Mouse (Mus musculus): ENCODE data around the gene Adamtsl2. TPM values are rescaled to one million over a fixed set of nuclear protein-coding genes. Genes with fewer than 3 reads are reported as not detected.

Adamtsl2 gene
- total and polyA plus RNA-seq, 3 experiments, result 0.13 TPM; not detected in 2

GRCm38 (mm10) chr2:27089238-27089637 lies 10.1 kb downstream of the Adamtsl2 start:
- no peak overlapping the region for H3K27ac ChIP-seq (ENCODE audit: insufficient read depth, low read depth)
- in situ Hi-C loops (cut with MboI; ENCODE audit: low pct_ligation_motif_present, low pct_unique_long_range_greater_than_20kb, low sequenced_read_pairs), result loop anchor here (5.0 to 25.0 kb wide), 2 partner anchors 33 to 348 kb away; partner anchors contain the start of genes Brd3os and Vav2
- no peaks in the 10 kb centered on the region for H3K79me2 ChIP-seq (replicated peaks; ENCODE audit: control insufficient read depth, extremely low read depth, insufficient read depth, poor library complexity, severe bottlenecking)
- H3K4me2 ChIP-seq (ENCODE audit: insufficient read depth, low read depth, poor library complexity, severe bottlenecking), result no peak overlapping the region
- H3K27me3 ChIP-seq (replicated peaks), result peaks cover 6% of the 10 kb centered on the region
- no peak overlapping the region for H3K4me3 ChIP-seq (replicated peaks in 1 of 3; ENCODE audit: low read depth in 2 of 3, low read length in 2 of 3, poor library complexity in 1 of 3)
- no peaks in the 10 kb centered on the region for H3K36me3 ChIP-seq (replicated peaks in 1 of 2; ENCODE audit: control insufficient read depth in 1 of 2, insufficient read depth in 1 of 2, low read length in 1 of 2)
- H3K4me1 ChIP-seq (ENCODE audit: control insufficient read depth in 1 of 2, insufficient read depth in 2 of 2), result peaks cover 2 to 4% of the 10 kb centered on the region in 2 experiments; a peak in 2 of 4 replicates
- no peaks in the 10 kb centered on the region for H3K9me3 ChIP-seq (replicated peaks; ENCODE audit: low read length)
- TF ChIP-seq MYC (IDR thresholded peaks at IDR 0.05; ENCODE audit: low read depth, low read length), result no peak
- no peak for TF ChIP-seq TCF12 (IDR thresholded peaks at IDR 0.05; ENCODE audit: low read depth, low read length)
- no peak overlapping the region for H3K9ac ChIP-seq (ENCODE audit: insufficient read depth, low read depth)
- dilution Hi-C loops (cut with MboI; ENCODE audit: extremely low pct_ligation_motif_present, extremely low pct_unique_long_range_greater_than_20kb, low sequenced_read_pairs), result no loop called here
- no peak for DNase-seq (ENCODE audit: extremely low read depth)

- peaks cover 0 to 39% of the 10 kb centered on the region in 2 experiments; a peak in 2 of 4 replicates for H3K4me1 ChIP-seq (ENCODE audit: control insufficient read depth in 1 of 2, insufficient read depth in 2 of 2)
- DNase-seq (ENCODE audit: extremely low read depth), result no peak
- no peaks in the 10 kb centered on the region for H3K36me3 ChIP-seq (replicated peaks in 1 of 2; ENCODE audit: control insufficient read depth in 1 of 2, insufficient read depth in 1 of 2, low read length in 1 of 2)
- dilution Hi-C loops (cut with MboI; ENCODE audit: extremely low pct_ligation_motif_present, extremely low pct_unique_long_range_greater_than_20kb, low sequenced_read_pairs), result no loop called here
- H3K9me3 ChIP-seq (replicated peaks; ENCODE audit: low read length), result no peaks in the 10 kb centered on the region
- no peak overlapping the region for H3K4me3 ChIP-seq (replicated peaks in 1 of 3; ENCODE audit: low read depth in 2 of 3, low read length in 2 of 3, poor library complexity in 1 of 3)
- no peak overlapping the region for H3K27ac ChIP-seq (ENCODE audit: insufficient read depth, low read depth)
- H3K4me2 ChIP-seq (ENCODE audit: insufficient read depth, low read depth, poor library complexity, severe bottlenecking), result no peak overlapping the region
- in situ Hi-C loops (cut with MboI; ENCODE audit: low pct_ligation_motif_present, low pct_unique_long_range_greater_than_20kb, low sequenced_read_pairs), result loop anchor here (25.0 kb wide), 1 partner anchor 342 kb away; the partner anchor contains the start of genes Brd3os and Vav2
- H3K27me3 ChIP-seq (replicated peaks), result peaks cover 12% of the 10 kb centered on the region
- no peaks in the 10 kb centered on the region for H3K79me2 ChIP-seq (replicated peaks; ENCODE audit: control insufficient read depth, extremely low read depth, insufficient read depth, poor library complexity, severe bottlenecking)
- TF ChIP-seq GABPA (IDR thresholded peaks at IDR 0.05; ENCODE audit: insufficient replicate concordance, low read depth, low read length), result no peak
- TF ChIP-seq KAT2A (IDR thresholded peaks at IDR 0.05; ENCODE audit: insufficient replicate concordance, low read length), result no peak
- TF ChIP-seq ELF1 (IDR thresholded peaks at IDR 0.05; ENCODE audit: low read depth, low read length), result no peak
- TF ChIP-seq MAZ (IDR thresholded peaks at IDR 0.05; ENCODE audit: low read depth, low read length), result no peak
- no peak for TF ChIP-seq NRF1 (IDR thresholded peaks at IDR 0.05; ENCODE audit: low read depth, low read length)
- TF ChIP-seq JUN (IDR thresholded peaks at IDR 0.05; ENCODE audit: insufficient read depth, low read depth, low read length), result no peak
- no peak overlapping the region for H3K9ac ChIP-seq (ENCODE audit: insufficient read depth, low read depth)
Measured at GRCm38 (mm10) chr2:27095178-27095577, 16.0 kb downstream of the Adamtsl2 start.

GRCm38 (mm10) chr2:27096341-27096981 lies 17.3 kb downstream of the Adamtsl2 start:
- H3K27me3 ChIP-seq (replicated peaks), result peaks cover 12% of the 10 kb centered on the region
- TF ChIP-seq USF1 (IDR thresholded peaks at IDR 0.05; ENCODE audit: low read depth, low read length), result no peak
- TF ChIP-seq ELF1 (IDR thresholded peaks at IDR 0.05; ENCODE audit: low read depth, low read length), result no peak
- no peak for TF ChIP-seq TCF12 (IDR thresholded peaks at IDR 0.05; ENCODE audit: low read depth, low read length)
- no peak for TF ChIP-seq CHD2 (IDR thresholded peaks at IDR 0.05; ENCODE audit: low read length)
- no peak for TF ChIP-seq POLR2A (IDR thresholded peaks at IDR 0.05; ENCODE audit: low read depth, low read length)
- no peak for TF ChIP-seq MAX (IDR thresholded peaks at IDR 0.05; ENCODE audit: low read length)
- TF ChIP-seq ZC3H11A (IDR thresholded peaks at IDR 0.05; ENCODE audit: low read depth, low read length), result no peak
- no peak for TF ChIP-seq NRF1 (IDR thresholded peaks at IDR 0.05; ENCODE audit: low read depth, low read length)
- TF ChIP-seq JUND (conservative IDR thresholded peaks at IDR 0.05; ENCODE audit: low read depth, low read length), result no peak
- no peak for TF ChIP-seq MXI1 (IDR thresholded peaks at IDR 0.05; ENCODE audit: low read depth, low read length)
- no peak for TF ChIP-seq RAD21 (IDR thresholded peaks at IDR 0.05; ENCODE audit: low read depth, low read length)
- H3K27ac ChIP-seq (ENCODE audit: insufficient read depth, low read depth), result no peak overlapping the region
- H3K9me3 ChIP-seq (replicated peaks; ENCODE audit: low read length), result no peaks in the 10 kb centered on the region
- no peak for DNase-seq (ENCODE audit: extremely low read depth)
- no peaks in the 10 kb centered on the region for H3K79me2 ChIP-seq (replicated peaks; ENCODE audit: control insufficient read depth, extremely low read depth, insufficient read depth, poor library complexity, severe bottlenecking)
- no peak overlapping the region for H3K9ac ChIP-seq (ENCODE audit: insufficient read depth, low read depth)
- dilution Hi-C loops (cut with MboI; ENCODE audit: extremely low pct_ligation_motif_present, extremely low pct_unique_long_range_greater_than_20kb, low sequenced_read_pairs), result no loop called here
- H3K4me1 ChIP-seq (ENCODE audit: control insufficient read depth in 1 of 2, insufficient read depth in 2 of 2), result peaks cover 0 to 42% of the 10 kb centered on the region in 2 experiments; a peak in 2 of 4 replicates
- H3K36me3 ChIP-seq (replicated peaks in 1 of 2; ENCODE audit: control insufficient read depth in 1 of 2, insufficient read depth in 1 of 2, low read length in 1 of 2), result no peaks in the 10 kb centered on the region
- no peak overlapping the region for H3K4me2 ChIP-seq (ENCODE audit: insufficient read depth, low read depth, poor library complexity, severe bottlenecking)
- in situ Hi-C loops (cut with MboI; ENCODE audit: low pct_ligation_motif_present, low pct_unique_long_range_greater_than_20kb, low sequenced_read_pairs), result loop anchor here (25.0 kb wide), 1 partner anchor 341 kb away; the partner anchor contains the start of genes Brd3os and Vav2
- no peak overlapping the region for H3K4me3 ChIP-seq (replicated peaks in 1 of 3; ENCODE audit: low read depth in 2 of 3, low read length in 2 of 3, poor library complexity in 1 of 3)

Measured in CH12.LX (cell line).